Mouse (Mus musculus): ENCODE measurements around the gene Tmem19.
"Not testable (repeated sequence)": the region's sequence is repeated elsewhere in the genome, so short reads cannot be mapped to it uniquely, and the experiment has no call there.

Gene Tmem19

GRCm38 (mm10) chr10:115349029-115349428 lies 13.3 kb downstream of the Tmem19 start:
- no peak for DNase-seq (ENCODE audit: low spot score in 2 of 2)

DNA sequence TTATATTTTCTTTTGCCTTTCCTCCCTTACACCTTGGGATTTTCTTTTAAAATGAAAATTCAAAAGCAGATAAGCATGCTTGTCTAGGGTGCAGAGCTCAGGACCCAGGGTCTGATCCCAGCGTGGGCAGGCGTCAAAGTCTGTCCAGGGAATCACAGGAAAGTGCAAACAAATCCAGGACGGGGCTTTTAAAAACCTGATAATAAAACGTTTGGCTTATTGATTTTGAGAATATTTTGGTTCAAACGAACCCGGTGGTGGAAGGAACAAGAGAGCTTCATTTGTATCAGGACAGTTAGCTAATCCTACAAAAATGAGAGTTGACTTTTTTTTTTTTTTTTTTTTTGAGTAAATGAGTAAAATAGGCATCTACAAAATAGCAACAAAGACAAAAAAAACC lies 14.2 kb downstream of the Tmem19 start:
- no peak for DNase-seq (ENCODE audit: low spot score in 2 of 2)

- DNase-seq (ENCODE audit: low spot score in 2 of 2), result no peak
Measured at GRCm38 (mm10) chr10:115346444-115346843, 15.9 kb downstream of the Tmem19 start.

- no peak for DNase-seq (ENCODE audit: low spot score in 2 of 2)
Measured at GRCm38 (mm10) chr10:115342771-115343425, 19.4 kb downstream of the Tmem19 start.

DNA sequence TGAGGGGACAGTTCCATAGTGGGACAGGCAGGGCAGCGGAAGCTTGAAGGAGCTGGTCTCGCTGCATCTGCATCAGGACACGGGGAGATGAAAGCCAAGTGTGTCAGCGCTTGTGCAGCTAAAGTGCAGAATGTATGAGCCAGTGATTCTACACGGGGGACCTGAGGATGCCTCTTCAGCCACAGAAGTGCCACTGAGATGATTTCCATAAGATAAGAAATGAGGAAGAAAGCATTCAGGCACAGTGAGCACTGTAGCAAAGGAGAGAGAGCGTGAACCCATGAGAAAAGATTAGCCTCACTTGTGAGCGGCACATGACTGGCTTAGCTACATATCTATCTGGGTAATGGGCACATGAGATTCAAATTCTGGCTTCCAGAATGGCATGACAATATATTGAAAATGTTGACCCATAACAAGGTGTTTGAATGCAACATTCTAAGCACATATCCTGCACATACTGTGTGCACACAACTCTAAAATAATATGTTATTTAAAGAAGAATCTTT lies 22.4 kb downstream of the Tmem19 start:
- DNase-seq (ENCODE audit: low spot score in 2 of 2), result no peak

DNA sequence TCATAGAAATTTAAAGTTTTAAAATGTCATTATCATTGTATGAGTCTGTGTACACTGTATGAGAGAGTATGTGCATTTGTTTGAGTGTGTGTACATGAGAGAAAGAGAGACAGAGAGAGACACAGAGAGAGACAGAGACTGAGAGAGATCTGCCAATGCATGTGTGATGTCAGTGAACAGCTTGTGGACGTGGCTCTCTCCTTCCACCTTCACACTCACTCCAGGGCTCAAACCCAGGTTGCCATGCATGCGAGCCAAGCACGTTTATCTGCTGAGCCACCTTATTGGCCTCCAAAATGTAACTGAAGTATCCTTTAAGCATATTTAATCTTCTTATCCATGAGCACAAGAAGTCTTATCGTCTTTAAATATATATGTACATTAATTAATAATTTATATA lies 25.4 kb downstream of the Tmem19 start:
- DNase-seq (ENCODE audit: low spot score in 2 of 2), result no peak

DNA sequence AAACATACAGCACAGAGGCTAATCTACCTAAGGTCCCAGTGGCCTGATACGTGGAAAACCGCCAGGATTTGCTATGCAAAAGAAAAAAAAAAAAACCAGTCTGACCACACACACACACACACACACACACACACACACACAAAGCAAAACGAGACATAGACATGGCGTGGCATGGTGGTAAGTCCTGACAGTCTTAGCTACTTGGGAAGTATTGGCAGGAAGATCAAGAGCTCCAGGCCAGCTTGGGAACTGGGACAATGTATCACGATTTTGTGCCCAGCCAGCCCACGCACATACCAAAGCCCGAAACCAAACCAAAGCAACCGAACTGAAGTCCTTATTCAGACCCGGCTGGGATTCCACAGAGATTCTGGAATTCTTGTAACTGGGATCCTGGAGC lies 28.8 kb downstream of the Tmem19 start:
- no peak for DNase-seq (ENCODE audit: low spot score in 2 of 2)

DNA sequence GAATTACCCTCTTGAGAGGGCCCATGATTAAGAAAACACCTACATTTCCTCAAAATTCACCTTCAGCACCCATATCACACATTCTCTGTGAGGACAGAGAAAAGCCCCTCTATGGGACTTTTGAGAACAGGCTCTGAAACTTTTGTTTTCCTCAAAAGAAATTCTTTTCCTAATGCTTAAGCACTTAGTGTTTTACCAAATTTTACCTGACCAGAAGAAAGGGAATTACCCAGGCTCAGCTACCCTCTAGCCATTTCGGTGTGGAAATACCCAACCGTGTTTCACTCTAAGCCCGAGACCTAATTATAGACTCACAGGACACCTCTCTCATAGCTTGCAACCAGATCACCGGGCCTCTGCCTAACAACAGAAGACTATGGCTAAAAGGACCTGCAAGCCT lies 29.3 kb downstream of the Tmem19 start:
- DNase-seq (ENCODE audit: low spot score in 2 of 2), result no peak

DNA sequence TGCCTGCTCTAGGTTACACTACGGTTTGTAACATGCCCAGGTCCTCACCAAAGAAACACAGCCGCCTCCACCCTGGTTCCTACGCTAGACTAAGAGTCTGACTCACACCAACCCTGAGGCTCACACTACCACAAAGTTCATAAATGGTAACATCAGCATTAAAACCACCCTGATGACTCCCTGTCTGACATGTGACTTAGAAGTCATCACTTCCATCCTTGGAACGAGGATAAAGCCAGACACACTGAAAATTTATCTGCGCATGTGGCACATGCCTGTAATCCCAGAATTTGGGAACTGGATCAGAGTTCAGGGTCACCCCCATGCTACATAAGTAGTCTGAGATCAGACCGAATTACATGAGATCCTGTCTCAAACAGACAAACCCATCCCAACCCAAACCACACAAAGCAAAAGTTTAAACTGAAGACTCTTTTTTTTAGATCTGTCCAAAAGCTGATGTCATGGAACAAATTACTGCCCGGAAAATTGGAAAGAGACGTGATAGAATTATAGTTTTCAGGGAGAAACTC lies 29.8 kb downstream of the Tmem19 start:
- no peak for DNase-seq (ENCODE audit: low spot score in 2 of 2)

DNA sequence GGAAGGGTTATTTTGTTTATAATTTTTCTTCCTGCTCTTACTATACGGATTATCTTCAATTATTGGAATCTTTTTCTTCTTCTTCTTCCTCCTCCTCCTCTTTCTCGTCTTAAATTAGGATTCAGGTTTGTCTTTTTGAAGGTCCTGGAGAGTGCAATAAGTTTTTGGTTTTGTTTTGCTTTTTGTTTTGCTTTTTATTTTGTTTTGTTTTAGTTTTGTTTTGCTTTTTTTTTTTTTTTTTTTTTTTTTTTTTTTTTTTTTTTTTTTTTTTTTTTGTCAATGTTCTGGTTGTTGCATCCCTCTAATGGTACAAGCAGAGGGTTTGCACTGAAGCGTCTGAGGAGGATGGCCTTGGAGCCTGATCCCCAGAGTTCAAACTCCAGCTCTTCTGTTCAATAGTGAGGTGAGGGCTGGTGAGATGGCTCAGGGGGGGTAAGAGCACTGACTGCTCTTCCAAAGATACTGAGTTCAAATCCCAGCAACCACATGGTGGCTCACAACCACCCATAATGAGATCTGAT lies 33.2 kb downstream of the Tmem19 start:
- DNase-seq (ENCODE audit: low spot score in 2 of 2), result no peak

DNA sequence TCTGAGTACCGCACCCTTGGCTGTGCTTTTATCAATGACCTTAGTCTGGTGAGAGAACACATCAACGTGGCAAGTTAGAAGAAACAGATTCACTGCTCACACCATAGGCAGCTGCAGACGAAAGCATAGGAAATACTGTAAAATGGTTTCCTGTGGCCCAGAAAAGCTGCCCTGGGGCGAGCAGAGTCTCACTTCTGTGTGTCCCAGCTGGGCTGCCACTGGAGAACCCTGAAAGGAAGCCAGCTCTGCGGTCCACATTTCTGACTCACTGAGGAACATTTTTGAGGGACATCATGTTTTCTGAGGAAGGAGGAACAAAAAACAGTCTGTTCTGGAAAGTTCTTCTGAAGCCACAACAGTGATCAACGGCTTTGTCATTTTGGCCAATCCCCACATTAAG lies 33.8 kb downstream of the Tmem19 start:
- DNase-seq (ENCODE audit: low spot score in 2 of 2), result no peak

DNA sequence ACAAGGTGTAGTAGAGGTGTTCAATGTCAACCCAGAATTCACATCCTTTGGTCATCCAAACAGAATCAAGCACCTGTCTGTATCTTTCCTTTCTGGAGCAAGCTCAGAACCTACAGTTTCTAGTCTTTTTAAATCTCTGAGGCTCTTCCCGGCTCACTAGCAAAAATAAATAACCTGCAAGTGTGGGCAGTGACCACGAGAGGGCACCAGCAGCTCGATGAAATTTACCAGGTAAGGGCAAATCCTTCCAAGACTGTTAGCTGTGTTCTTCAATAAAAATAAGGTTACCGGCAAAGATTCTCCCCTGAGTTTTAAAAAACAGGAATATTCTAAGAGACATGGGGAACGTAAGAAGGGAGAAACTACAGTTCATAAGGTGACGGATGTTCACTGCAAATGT lies 39.0 kb downstream of the Tmem19 start:
- peak; percentile 48 to 77 for DNase-seq (ENCODE audit: low spot score in 2 of 2)

- no peak for DNase-seq (ENCODE audit: low spot score in 2 of 2)
Measured at GRCm38 (mm10) chr10:115321317-115322035, 40.8 kb downstream of the Tmem19 start.

GRCm38 (mm10) chr10:115318388-115318787 lies 43.9 kb downstream of the Tmem19 start:
- not testable (repeated sequence) for DNase-seq (ENCODE audit: low spot score in 2 of 2)

GRCm38 (mm10) chr10:115316313-115316712 lies 46.0 kb downstream of the Tmem19 start:
- no peak for DNase-seq (ENCODE audit: low spot score in 2 of 2)

GRCm38 (mm10) chr10:115315473-115316171 lies 46.7 kb downstream of the Tmem19 start, which contains the start of gene Rab21:
Gene Rab21, minus strand, starts transcription at chr10:115315594.
- DNase-seq (ENCODE audit: low spot score in 2 of 2), result peak; percentile 99 to 100

DNA sequence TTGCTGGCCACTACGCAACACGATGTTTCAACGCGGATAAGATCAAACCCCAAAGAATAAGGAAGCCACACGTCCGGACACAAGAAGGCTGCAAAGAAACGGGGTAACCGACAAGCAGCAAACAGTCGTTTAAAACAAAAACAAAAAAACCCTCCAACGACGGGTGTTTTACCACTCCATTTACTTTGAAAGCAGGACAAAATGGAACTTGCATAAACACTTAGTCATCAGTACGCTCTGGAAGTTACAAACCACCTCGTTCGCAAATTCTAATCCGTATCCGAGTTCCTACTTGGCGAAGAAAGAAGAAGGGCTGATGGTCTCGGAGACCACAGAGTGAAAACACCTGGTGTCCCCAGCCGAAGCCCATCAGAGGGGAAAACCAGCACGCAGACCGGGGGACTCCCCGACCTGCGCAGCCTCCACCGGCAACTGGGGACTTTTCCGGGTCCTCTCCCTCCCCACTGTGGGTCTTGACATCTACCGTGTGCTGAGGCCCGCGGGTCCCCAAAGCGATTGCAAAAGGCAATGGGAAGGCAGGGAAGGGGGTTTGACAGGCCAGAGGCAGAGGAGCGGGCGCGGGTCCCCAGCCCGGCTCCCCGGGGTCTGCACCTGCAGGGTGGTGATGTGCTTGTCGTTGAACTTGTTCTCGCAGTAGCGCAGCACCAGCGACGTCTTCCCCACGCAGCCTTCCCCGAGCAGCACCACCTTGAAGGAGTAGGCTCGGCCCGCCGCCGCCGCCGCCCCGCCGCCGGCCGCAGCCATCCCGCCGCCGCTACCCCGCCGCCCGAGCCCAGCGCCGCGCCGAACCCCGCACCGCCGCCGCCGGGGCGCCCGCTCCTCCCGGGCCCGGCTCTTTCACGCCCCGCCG lies 47.5 kb downstream of the Tmem19 start:
- peak in 1 of 2 experiments; percentile 78 for DNase-seq (ENCODE audit: low spot score in 2 of 2)

GRCm38 (mm10) chr10:115314287-115314581 lies 48.1 kb downstream of the Tmem19 start:
- no peak for DNase-seq (ENCODE audit: low spot score in 2 of 2)

GRCm38 (mm10) chr10:115313641-115314286 lies 48.5 kb downstream of the Tmem19 start:
- no peak for DNase-seq (ENCODE audit: low spot score in 2 of 2)

- no peak for DNase-seq (ENCODE audit: low spot score in 2 of 2)
Measured at GRCm38 (mm10) chr10:115312732-115313131, 49.6 kb downstream of the Tmem19 start.

DNA sequence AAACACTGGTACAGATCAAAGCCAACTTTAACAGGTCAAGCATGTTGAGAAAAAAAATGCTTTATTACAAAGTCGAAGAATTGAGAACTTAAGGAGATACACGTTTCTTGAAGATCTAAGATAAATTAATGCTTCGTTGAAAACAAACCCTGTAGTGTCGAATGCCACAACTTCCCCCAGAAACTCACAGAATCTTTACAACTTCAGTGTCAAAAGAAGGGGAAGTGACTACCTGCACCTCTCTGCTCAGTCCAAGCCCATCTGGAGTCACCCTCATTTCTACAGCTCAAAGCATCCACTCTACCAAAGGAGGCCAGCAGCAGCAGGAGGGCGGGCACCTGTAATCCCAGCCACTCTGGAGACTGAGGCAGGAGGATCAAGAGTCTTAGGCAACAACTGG lies 50.1 kb downstream of the Tmem19 start:
- peak in 1 of 2 experiments; percentile 30 for DNase-seq (ENCODE audit: low spot score in 2 of 2)

All from spleen, postnatal 10 days (tissue).